Mouse (Mus musculus): ENCODE results near the gene Cenpt. TPM values are rescaled to one million over a fixed set of nuclear protein-coding genes. Genes with fewer than 3 reads are reported as not detected.

Cenpt gene
- 52.2 and 56.9 TPM in 2 replicates for polyA plus RNA-seq (2015; fragmentation: Nextera tagmentation; extraction: Ambion mirVana)

DNA sequence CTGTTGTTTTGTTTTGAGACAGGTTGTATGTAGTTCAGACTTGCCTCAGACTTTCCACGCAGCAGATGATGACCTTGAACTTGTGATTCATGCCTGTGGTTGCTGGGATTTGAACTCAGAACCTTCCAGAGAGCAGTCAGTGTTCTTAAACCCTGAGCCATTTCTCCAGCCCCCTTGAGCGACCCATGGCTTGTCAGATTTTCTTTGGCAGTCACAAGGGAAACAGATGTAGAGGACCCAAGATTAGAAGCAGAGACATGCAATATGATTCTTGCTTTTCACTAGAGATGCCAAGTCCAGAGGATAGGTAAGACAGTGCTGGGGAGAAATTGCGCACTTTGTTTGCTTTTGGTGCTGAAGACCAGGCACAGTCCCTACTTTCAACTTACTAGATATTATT, at the start of gene Cenpt:
Cenpt (minus strand) TSS at position 101 of the 400 bp plus-strand sequence.
- 95% methylated on average over 3 of the region's 3 CpGs for WGBS
- Histone ChIP-seq H3K36me3 (peaks cover 11% of the 10 kb centered on the region), H3K27ac (replicated peaks) (peak within 1 kb of the TSS; percentile 84), H3K4me1 (replicated peaks) (peaks cover 46% of the 10 kb centered on the region), H3K4me2 (peak within 1 kb of the TSS; percentile 74; the same call in 1 of the 2 replicates), H3K4me3 (peak within 1 kb of the TSS; percentile 80), H3K27me3 (no peaks in the 10 kb centered on the region), H3K9ac (no peak within 1 kb of the TSS), H3K9me3 (no peaks in the 10 kb centered on the region)
- no peak for ATAC-seq (ENCODE audit: low FRiP score, low read depth)

GRCm38 (mm10) chr8:105900941-105901616, 48.0 kb upstream of the Cenpt start:
- Histone ChIP-seq H3K9ac (peak overlapping the region; percentile 99), H3K4me1 (replicated peaks) (peaks cover 9% of the 10 kb centered on the region), H3K36me3 (no peaks in the 10 kb centered on the region), H3K4me3 (peak overlapping the region; percentile 84), H3K27me3 (no peaks in the 10 kb centered on the region), H3K4me2 (peak overlapping the region; percentile 75), H3K9me3 (no peaks in the 10 kb centered on the region), H3K27ac (replicated peaks) (peak overlapping the region; percentile 85)
- WGBS = 44% methylated on average over 16 of the region's 16 CpGs
- ATAC-seq (ENCODE audit: low FRiP score, low read depth) = no peak

GRCm38 (mm10) chr8:105900180-105900940, 47.3 kb upstream of the Cenpt start, which contains the start of gene Pskh1:
TSS of gene Pskh1 (plus strand) at chr8:105900441.
- peak; percentile 96 for ATAC-seq (ENCODE audit: low FRiP score, low read depth)
- H3K9me3 ChIP-seq = no peaks in the 10 kb centered on the region
- H3K9ac ChIP-seq = peak within 1 kb of the TSS; percentile 99
- H3K36me3 ChIP-seq = no peaks in the 10 kb centered on the region
- peak within 1 kb of the TSS; percentile 85 for H3K27ac ChIP-seq (replicated peaks)
- H3K4me2 ChIP-seq = peak within 1 kb of the TSS; percentile 75
- H3K27me3 ChIP-seq = no peaks in the 10 kb centered on the region
- peaks cover 9% of the 10 kb centered on the region for H3K4me1 ChIP-seq (replicated peaks)
- WGBS = under 1% methylated on average over 68 of the region's 68 CpGs
- H3K4me3 ChIP-seq = peak within 1 kb of the TSS; percentile 84

DNA sequence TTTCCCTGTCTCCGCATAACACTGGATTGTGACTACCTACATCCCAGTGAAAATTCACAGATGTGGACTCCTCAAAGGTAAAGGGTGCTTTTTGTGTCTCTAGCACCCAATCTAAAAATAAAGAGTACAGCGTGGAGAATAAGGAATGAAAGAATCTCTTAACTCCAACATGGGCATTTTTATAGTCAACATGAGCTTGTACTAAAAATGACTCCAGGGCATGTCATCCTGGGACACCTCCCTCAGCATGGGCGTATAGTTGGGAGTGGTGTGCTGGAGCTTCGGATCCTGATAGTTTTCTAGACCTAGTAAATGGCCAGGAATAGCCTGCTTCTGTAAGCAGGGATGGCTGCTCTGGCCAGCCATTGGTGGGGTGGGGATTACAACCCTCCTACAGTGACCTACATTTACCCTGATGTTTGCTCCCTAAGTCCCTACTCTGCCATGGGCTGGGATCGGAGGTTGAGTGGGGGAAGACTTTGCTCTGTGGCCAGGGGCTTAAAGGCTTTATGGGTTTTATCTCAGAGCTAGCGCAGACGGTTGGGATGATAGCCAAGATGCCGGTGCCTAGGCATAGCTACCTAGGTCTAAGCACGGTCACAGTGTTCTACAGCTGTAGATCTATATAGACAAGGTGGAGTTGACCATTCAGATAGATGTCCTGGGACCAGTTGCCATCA, 44.9 kb upstream of the Cenpt start:
- WGBS = 87% methylated on average over 9 of the region's 9 CpGs
- ATAC-seq (ENCODE audit: low FRiP score, low read depth) = no peak
- Histone ChIP-seq H3K27me3 (no peaks in the 10 kb centered on the region), H3K4me3 (no peak overlapping the region), H3K4me1 (replicated peaks) (peaks cover 15% of the 10 kb centered on the region), H3K9me3 (no peaks in the 10 kb centered on the region), H3K36me3 (peaks cover 6% of the 10 kb centered on the region; the same call in 1 of the 2 replicates), H3K27ac (replicated peaks) (no peak overlapping the region), H3K4me2 (no peak overlapping the region), H3K9ac (no peak overlapping the region)

- Histone ChIP-seq H3K9me3 (no peaks in the 10 kb centered on the region), H3K9ac (no peak within 1 kb of the TSS), H3K4me1 (replicated peaks) (peaks cover 6% of the 10 kb centered on the region), H3K4me2 (peak within 1 kb of the TSS; percentile 29; the same call in 1 of the 2 replicates), H3K4me3 (no peak within 1 kb of the TSS), H3K36me3 (peaks cover 47% of the 10 kb centered on the region), H3K27ac (replicated peaks) (0 out of 2 replicates have a peak within 1 kb of the TSS, but pooled peaks have one; percentile 34), H3K27me3 (no peaks in the 10 kb centered on the region)
- WGBS = 2% methylated on average over 11 of the region's 11 CpGs
- peak; percentile 88 for ATAC-seq (ENCODE audit: low FRiP score, low read depth)
These were observed 40.3 kb upstream of the Cenpt start, which contains the start of gene Nrn1l for GRCm38 (mm10) chr8:105893339-105893738. TSS of gene Nrn1l (plus strand) at chr8:105893567.

DNA sequence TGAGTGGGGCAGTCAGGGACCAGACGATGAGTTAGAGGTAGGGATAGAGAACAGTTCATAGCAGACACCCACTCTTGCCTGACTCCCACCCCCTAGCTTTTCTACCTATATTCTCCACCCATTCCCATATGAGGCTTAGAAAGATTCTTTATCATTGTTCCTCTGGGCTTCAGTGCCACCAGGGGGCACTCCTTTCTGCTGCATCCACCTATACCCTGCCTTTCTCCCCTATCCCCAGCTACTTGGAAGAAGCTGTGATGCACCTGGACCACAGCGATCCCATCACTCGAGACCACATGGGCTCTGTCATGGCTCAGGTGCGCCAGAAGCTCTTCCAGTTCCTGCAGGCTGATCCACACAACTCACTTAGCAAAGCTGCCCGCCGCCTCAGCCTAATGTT, 39.4 kb upstream of the Cenpt start:
- H3K27me3 ChIP-seq = no peaks in the 10 kb centered on the region
- H3K27ac ChIP-seq (replicated peaks) = no peak overlapping the region
- no peaks in the 10 kb centered on the region for H3K9me3 ChIP-seq
- ATAC-seq (ENCODE audit: low FRiP score, low read depth) = no peak
- no peak overlapping the region for H3K9ac ChIP-seq
- H3K4me3 ChIP-seq = no peak overlapping the region
- H3K4me2 ChIP-seq = no peak overlapping the region
- peaks cover 6% of the 10 kb centered on the region for H3K4me1 ChIP-seq (replicated peaks)
- peaks cover 54% of the 10 kb centered on the region for H3K36me3 ChIP-seq
- 84% methylated on average over 6 of the region's 6 CpGs for WGBS

GRCm38 (mm10) chr8:105890870-105891269, 37.8 kb upstream of the Cenpt start:
- H3K9me3 ChIP-seq = no peaks in the 10 kb centered on the region
- H3K4me1 ChIP-seq (replicated peaks) = peaks cover 6% of the 10 kb centered on the region
- no peaks in the 10 kb centered on the region for H3K27me3 ChIP-seq
- H3K4me3 ChIP-seq = no peak overlapping the region
- ATAC-seq (ENCODE audit: low FRiP score, low read depth) = no peak
- no peak overlapping the region for H3K27ac ChIP-seq (replicated peaks)
- H3K4me2 ChIP-seq = no peak overlapping the region
- peaks cover 69% of the 10 kb centered on the region for H3K36me3 ChIP-seq
- no peak overlapping the region for H3K9ac ChIP-seq
- 89% methylated on average over 6 of the region's 6 CpGs for WGBS

- 94% methylated on average over 12 of the region's 12 CpGs for WGBS
- no peak overlapping the region for H3K9ac ChIP-seq
- no peak overlapping the region for H3K27ac ChIP-seq (replicated peaks)
- H3K4me2 ChIP-seq = no peak overlapping the region
- no peaks in the 10 kb centered on the region for H3K9me3 ChIP-seq
- H3K27me3 ChIP-seq = no peaks in the 10 kb centered on the region
- H3K36me3 ChIP-seq = peaks cover 79% of the 10 kb centered on the region
- H3K4me1 ChIP-seq (replicated peaks) = peaks cover 6% of the 10 kb centered on the region
- no peak overlapping the region for H3K4me3 ChIP-seq
- no peak for ATAC-seq (ENCODE audit: low FRiP score, low read depth)
These were observed 36.8 kb upstream of the Cenpt start for GRCm38 (mm10) chr8:105889756-105890465.

DNA sequence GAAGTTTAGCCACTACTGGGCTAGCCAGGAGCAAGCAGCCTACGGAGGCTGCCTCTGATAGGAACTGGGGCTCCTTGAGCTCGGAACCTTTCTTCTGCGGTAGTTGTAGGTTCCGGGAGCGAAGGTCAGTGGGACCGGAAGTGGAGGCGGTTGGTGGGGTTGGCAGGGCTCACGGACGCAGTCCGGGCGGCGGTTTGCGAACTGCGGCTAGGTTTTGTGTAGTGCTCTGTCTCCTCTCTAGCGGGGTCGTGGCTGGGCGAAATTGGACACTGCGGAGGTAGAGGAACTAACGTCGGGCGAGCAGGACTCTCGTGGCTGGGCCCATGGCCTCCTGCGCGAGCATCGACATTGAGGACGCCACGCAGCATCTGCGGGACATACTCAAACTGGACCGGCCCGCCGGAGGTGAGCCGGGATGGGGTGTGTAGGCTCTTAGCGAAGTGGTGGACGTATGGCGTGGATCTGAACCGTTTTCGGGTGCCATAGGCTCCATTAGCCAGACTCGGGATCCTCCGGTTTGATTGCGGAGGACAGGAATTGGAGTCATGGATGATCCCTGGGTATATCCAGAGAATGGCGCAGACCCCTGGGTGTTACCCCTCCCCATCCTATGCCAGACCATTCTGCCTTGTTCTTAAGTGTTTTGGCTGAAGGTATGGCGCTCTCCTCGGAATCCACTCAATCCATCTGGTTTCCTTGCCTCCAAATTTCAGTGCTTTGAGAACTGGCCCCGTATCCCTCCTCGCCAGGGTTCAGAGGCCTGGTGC, 27.9 kb upstream of the Cenpt start, which contains the start of gene Edc4:
Edc4 (plus strand) TSS at position 128 of the 767 bp plus-strand sequence.
- Histone ChIP-seq H3K4me3 (peak within 1 kb of the TSS; percentile 84), H3K9me3 (no peaks in the 10 kb centered on the region), H3K4me1 (replicated peaks) (peaks cover 29% of the 10 kb centered on the region), H3K36me3 (peaks cover 47% of the 10 kb centered on the region), H3K4me2 (peak within 1 kb of the TSS; percentile 93), H3K27me3 (no peaks in the 10 kb centered on the region), H3K27ac (replicated peaks) (peak within 1 kb of the TSS; percentile 68), H3K9ac (peak within 1 kb of the TSS; percentile 88)
- WGBS = 1% methylated on average over 45 of the region's 45 CpGs
- peak; percentile 78 for ATAC-seq (ENCODE audit: low FRiP score, low read depth)

GRCm38 (mm10) chr8:105874301-105874700, 21.2 kb upstream of the Cenpt start:
- WGBS = 93% methylated on average over 6 of the region's 6 CpGs
- no peaks in the 10 kb centered on the region for H3K9me3 ChIP-seq
- H3K36me3 ChIP-seq = peaks cover 54% of the 10 kb centered on the region
- H3K4me1 ChIP-seq (replicated peaks) = no peaks in the 10 kb centered on the region
- no peak overlapping the region for H3K4me3 ChIP-seq
- no peak overlapping the region for H3K27ac ChIP-seq (replicated peaks)
- H3K9ac ChIP-seq = no peak overlapping the region
- ATAC-seq (ENCODE audit: low FRiP score, low read depth) = no peak
- H3K27me3 ChIP-seq = no peaks in the 10 kb centered on the region
- no peak overlapping the region for H3K4me2 ChIP-seq

Measured in hindbrain, embryonic 15.5 days (tissue).